ENCODE assay signal across 9 mouse cellular contexts in genomic region chr4:141204580-141205061, GRCm38 (mm10). TPM values are rescaled to one million over a fixed set of nuclear protein-coding genes. Genes with fewer than 3 reads are reported as not detected.
A peak's percentile ranks its signal among the peaks of the same experiment; 100 is the strongest.
DNase-seq lines count a peak whose midpoint lies in the region; ATAC-seq and TF ChIP-seq lines count a peak whose summit lies in the region.
"Had no signal": no experiment of that assay in that cellular context is flagged by ENCODE, and none has a peak within 500 bp of the region (broad histone marks: within the 10 kb centered on the region; RNA-seq: fewer than 3 reads in every experiment).

No protein-coding gene starts in this region.

- H3K4me2 ChIP-seq in intestine, postnatal 0 days (replicated peaks; ENCODE audit: low read depth) = no peak overlapping the region
- H3K4me2 ChIP-seq: limb, embryonic 13.5 days had no signal

- H3K9me3 ChIP-seq in intestine, postnatal 0 days (ENCODE audit: control insufficient read depth) = no peaks in the 10 kb centered on the region
- H3K9me3 ChIP-seq: limb, embryonic 13.5 days had no signal

- H3K4me3 ChIP-seq in kidney, adult 2 months (ENCODE audit: insufficient read depth, low read depth, low read length) = no peak overlapping the region
- H3K4me3 ChIP-seq in intestine, postnatal 0 days (ENCODE audit: low read depth, low read length) = no peak overlapping the region
- H3K4me3 ChIP-seq: limb, embryonic 13.5 days had no signal

- no peak overlapping the region for H3K9ac ChIP-seq in intestine, postnatal 0 days (ENCODE audit: low read depth, low read length)
- H3K9ac ChIP-seq: limb, embryonic 13.5 days had no signal

- 57% methylated on average over 4 of the region's 4 CpGs for WGBS in kidney, adult 2 months
- 73% methylated on average over 4 of the region's 4 CpGs for WGBS in intestine, postnatal 0 days

- no peak overlapping the region for H3K27ac ChIP-seq in kidney, adult 2 months (ENCODE audit: insufficient read depth, low read depth, low read length)
- H3K27ac ChIP-seq in intestine, postnatal 0 days (ENCODE audit: low read depth, low read length) = no peak overlapping the region
- H3K27ac ChIP-seq: limb, embryonic 13.5 days had no signal

- H3K27me3 ChIP-seq in kidney, adult 2 months (replicated peaks; ENCODE audit: control insufficient read depth, insufficient read depth, low read length) = no peaks in the 10 kb centered on the region
- no peaks in the 10 kb centered on the region for H3K27me3 ChIP-seq in intestine, postnatal 0 days (replicated peaks; ENCODE audit: control insufficient read depth, insufficient read depth, low read length)
- H3K27me3 ChIP-seq: limb, embryonic 13.5 days had no signal

- H3K4me1 ChIP-seq in kidney, adult 2 months (ENCODE audit: control insufficient read depth, insufficient read depth, low read length) = no peaks in the 10 kb centered on the region
- H3K4me1 ChIP-seq in intestine, postnatal 0 days (replicated peaks; ENCODE audit: control insufficient read depth, insufficient read depth, low read length) = no peaks in the 10 kb centered on the region
- H3K4me1 ChIP-seq: limb, embryonic 13.5 days had no signal

- no peaks in the 10 kb centered on the region for H3K36me3 ChIP-seq in kidney, adult 2 months (ENCODE audit: control insufficient read depth, insufficient read depth, low read length)
- H3K36me3 ChIP-seq in intestine, postnatal 0 days (ENCODE audit: control insufficient read depth, insufficient read depth) = peaks cover 27% of the 10 kb centered on the region

- TF ChIP-seq CTCF in kidney, adult 2 months (conservative IDR thresholded peaks at IDR 0.05; ENCODE audit: insufficient read depth, insufficient read length, low read depth, low read length) = 0 out of 2 replicates have a peak, but pooled peaks have one; percentile 17
- TF ChIP-seq CTCF in intestine, postnatal 0 days (IDR thresholded peaks at IDR 0.05; ENCODE audit: low read depth) = peak; percentile 38

- peak; percentile 41 for ATAC-seq in CD4-positive, CD25-positive, alpha-beta regulatory T cell, adult 4 months
- ATAC-seq in intestine, postnatal 0 days = no peak

- DNase-seq in kidney, adult 2 months = no peak
- DNase-seq in kidney, adult 11 months = no peak
- peak; percentile 72 for DNase-seq in brain, adult 2 months (ENCODE audit: low read depth, low spot score)
- DNase-seq in right cerebral cortex, postnatal 14 days = peak; percentile 57
- DNase-seq in neural tube, embryonic 10.5 days (ENCODE audit: extremely low spot score, low spot score) = no peak
- DNase-seq in ovary, postnatal 10 days (ENCODE audit: low spot score) = no peak

- no peak for TF ChIP-seq POLR2A in kidney, adult 2 months (IDR thresholded peaks at IDR 0.05; ENCODE audit: low read depth, low read length)

RNA-seq across cellular contexts. Expression of gene Rsg1, which starts 9.1 kb away (rescaled TPM):
- polyA plus RNA-seq in kidney, adult 2 months (2012; rRNA removed) = 1.2 and 1.6 TPM in 2 replicates
- 1 to 10 TPM; 3.0 to 4.7 TPM for polyA plus RNA-seq in CD4-positive, CD25-positive, alpha-beta regulatory T cell, adult 4 months (2017; shearing (Covaris generic))
- 0.97 and 0.98 TPM in 2 replicates for polyA plus RNA-seq in intestine, postnatal 0 days (2015; fragmentation: Nextera tagmentation; extraction: Ambion mirVana)

RNA-seq across cellular contexts. Expression of gene Arhgef19, which starts 34.7 kb away (rescaled TPM):
- polyA plus RNA-seq in kidney, adult 2 months (2012; rRNA removed) = 4.9 and 5.1 TPM in 2 replicates
- not detected for polyA plus RNA-seq in CD4-positive, CD25-positive, alpha-beta regulatory T cell, adult 4 months (2017; shearing (Covaris generic))
- polyA plus RNA-seq in intestine, postnatal 0 days (2015; fragmentation: Nextera tagmentation; extraction: Ambion mirVana) = 4.5 and 6.3 TPM in 2 replicates

RNA-seq across cellular contexts. Expression of gene Fbxo42, which starts 56.9 kb away (rescaled TPM):
- 11.7 and 13.0 TPM in 2 replicates for polyA plus RNA-seq in kidney, adult 2 months (2012; rRNA removed)
- 1 to 10 TPM; 5.1 to 6.2 TPM for polyA plus RNA-seq in CD4-positive, CD25-positive, alpha-beta regulatory T cell, adult 4 months (2017; shearing (Covaris generic))
- polyA plus RNA-seq in intestine, postnatal 0 days (2015; fragmentation: Nextera tagmentation; extraction: Ambion mirVana) = 11.6 and 14.3 TPM in 2 replicates

Comparison
In these comparisons a context has a peak if more than half of its experiments do, and no peak if none do; other contexts are left out.
1. DNase-seq: peak in brain, adult 2 months (single experiment) and right cerebral cortex, postnatal 14 days (single experiment); none in kidney, adult 2 months (single experiment), kidney, adult 11 months (single experiment), neural tube, embryonic 10.5 days (single experiment) and ovary, postnatal 10 days (single experiment).